8 mouse cellular contexts compared by ENCODE assay signal in the genomic region with DNA sequence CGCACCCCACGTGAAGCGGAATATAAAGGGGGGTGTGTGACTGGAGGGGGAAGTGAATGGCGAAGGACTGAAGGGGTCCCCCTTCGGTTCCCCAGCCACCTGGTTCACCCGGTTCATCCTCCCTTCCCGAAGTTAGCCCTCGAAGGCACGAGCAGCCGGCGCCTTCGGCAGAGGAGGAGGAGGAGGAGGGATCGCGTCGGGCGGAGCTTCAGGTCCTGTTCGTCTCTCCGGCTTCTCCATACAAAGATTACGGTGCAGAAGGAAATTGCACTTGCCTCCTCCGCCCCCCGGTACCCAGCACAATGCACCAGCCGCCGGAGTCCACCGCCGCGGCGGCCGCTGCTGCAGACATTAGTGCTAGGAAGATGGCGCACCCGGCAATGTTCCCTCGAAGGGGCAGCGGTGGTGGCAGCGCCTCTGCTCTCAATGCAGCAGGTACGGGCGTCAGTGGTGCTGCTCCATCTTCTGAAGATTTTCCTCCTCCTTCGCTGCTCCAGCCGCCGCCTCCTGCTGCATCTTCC. TPM values are rescaled to one million over a fixed set of nuclear protein-coding genes. Genes with fewer than 3 reads are reported as not detected.
DNase-seq lines count a peak whose midpoint lies in the region; ATAC-seq and TF ChIP-seq lines count a peak whose summit lies in the region.

No protein-coding gene starts in this region.

- TF ChIP-seq POLR2A in small intestine, adult 2 months (IDR thresholded peaks at IDR 0.05; ENCODE audit: low read depth, low read length): no peak

- peak; percentile 7 for ATAC-seq in intestine, embryonic 15.5 days

- peaks cover 13% of the 10 kb centered on the region; the same call in 1 of the 2 replicates for H3K36me3 ChIP-seq in intestine, embryonic 15.5 days
- H3K36me3 ChIP-seq in limb, embryonic 10.5 days: peaks cover 36% of the 10 kb centered on the region
- no peaks in the 10 kb centered on the region for H3K36me3 ChIP-seq in small intestine, adult 2 months (ENCODE audit: control insufficient read depth, insufficient read depth, low read length)

- 0% methylated on average over 28 of the region's 38 CpGs for WGBS in intestine, embryonic 15.5 days
- under 1% methylated on average over 37 of the region's 38 CpGs for WGBS in limb, embryonic 10.5 days
- 2% methylated on average over 37 of the region's 38 CpGs for WGBS in small intestine, adult 2 months

- peak; percentile 40 for DNase-seq in gastrocnemius, adult 18-20 months (ENCODE audit: low spot score)
- no peak for DNase-seq in gastrocnemius, adult 8-10 months (ENCODE audit: low spot score in 2 of 2)
- DNase-seq in cerebellum, postnatal 25 days: peak; percentile 71
- DNase-seq in gastrocnemius, postnatal 10 days: peak; percentile 45
- peak; percentile 69 for DNase-seq in limb, embryonic 10.5 days (ENCODE audit: low spot score)
- DNase-seq in mesoderm, embryonic 11.5 days (ENCODE audit: low read depth, low spot score): peak; percentile 48

- no peaks in the 10 kb centered on the region for H3K27me3 ChIP-seq in intestine, embryonic 15.5 days (replicated peaks)
- H3K27me3 ChIP-seq in limb, embryonic 10.5 days (ENCODE audit: low read depth, poor library complexity, severe bottlenecking): no peaks in the 10 kb centered on the region
- peaks cover 2% of the 10 kb centered on the region; the same call in 1 of the 2 replicates for H3K27me3 ChIP-seq in small intestine, adult 2 months (ENCODE audit: control insufficient read depth, insufficient read depth, low read length)

- H3K4me2 ChIP-seq in intestine, embryonic 15.5 days (replicated peaks): peak overlapping the region; percentile 93

- H3K4me1 ChIP-seq in intestine, embryonic 15.5 days (replicated peaks): peaks cover 37% of the 10 kb centered on the region
- peaks cover 58% of the 10 kb centered on the region for H3K4me1 ChIP-seq in limb, embryonic 10.5 days
- peaks cover 14% of the 10 kb centered on the region for H3K4me1 ChIP-seq in small intestine, adult 2 months (ENCODE audit: control insufficient read depth, insufficient read depth, insufficient read length, low read length)

- H3K27ac ChIP-seq in intestine, embryonic 15.5 days: peak overlapping the region; percentile 98
- peak overlapping the region; percentile 99 for H3K27ac ChIP-seq in limb, embryonic 10.5 days
- H3K27ac ChIP-seq in small intestine, adult 2 months (ENCODE audit: insufficient read depth, low read depth, low read length): 0 out of 2 replicates have a peak overlapping the region, but pooled peaks have one; percentile 1

- H3K9me3 ChIP-seq in intestine, embryonic 15.5 days: no peaks in the 10 kb centered on the region
- no peaks in the 10 kb centered on the region for H3K9me3 ChIP-seq in limb, embryonic 10.5 days (replicated peaks)

- no peak for TF ChIP-seq CTCF in small intestine, adult 2 months (IDR thresholded peaks at IDR 0.05; ENCODE audit: extremely low read depth, insufficient read length, insufficient replicate concordance, low read depth, low read length)

- H3K4me3 ChIP-seq in intestine, embryonic 15.5 days (replicated peaks): peak overlapping the region; percentile 95
- peak overlapping the region; percentile 94 for H3K4me3 ChIP-seq in limb, embryonic 10.5 days
- H3K4me3 ChIP-seq in small intestine, adult 2 months (ENCODE audit: low read depth, low read length): peak overlapping the region; percentile 68

- peak overlapping the region; percentile 91 for H3K9ac ChIP-seq in intestine, embryonic 15.5 days

RNA-seq across cellular contexts. Expression of gene Tsc22d1, which starts 1.1 kb away (rescaled TPM):
- total RNA-seq in gastrocnemius, adult 18-20 months (2021): 100 to 1,000 TPM; 110 to 142 TPM
- total RNA-seq in gastrocnemius, adult 8-10 months (2022): 100 to 1,000 TPM; 102 to 145 (median 124) TPM
- 100 to 1,000 TPM; 155 to 161 TPM for total RNA-seq in gastrocnemius, postnatal 10 days (2021)
- polyA plus RNA-seq in intestine, embryonic 15.5 days (2015; fragmentation: Nextera tagmentation; extraction: Ambion mirVana): 386 and 396 TPM in 2 replicates
- 316 and 343 TPM in 2 replicates for polyA plus RNA-seq in limb, embryonic 10.5 days (2016; fragmentation: Nextera tagmentation; extraction: Ambion mirVana)
- polyA plus RNA-seq in small intestine, adult 2 months (2012; rRNA removed): 121 and 254 TPM in 2 replicates

Comparison
In these comparisons a context has a peak if more than half of its experiments do, and no peak if none do; other contexts are left out.
1. DNase-seq: peak in gastrocnemius, adult 18-20 months (single experiment), cerebellum, postnatal 25 days (2 of 2), gastrocnemius, postnatal 10 days (single experiment), limb, embryonic 10.5 days (single experiment) and mesoderm, embryonic 11.5 days (single experiment); none in gastrocnemius, adult 8-10 months (0 of 2).
2. H3K27ac ChIP-seq: peak in every context shown above with its lines; median percentile 99 in limb, embryonic 10.5 days; 98 in intestine, embryonic 15.5 days; 1 in small intestine, adult 2 months.
3. Peak in every context shown above with its lines, with median percentiles within 50 percentile points of each other: H3K4me3 ChIP-seq.